Mouse (Mus musculus) spleen, postnatal 10 days (tissue): ENCODE results near the gene Ak4.
"Not testable (repeated sequence)": the region's sequence is repeated elsewhere in the genome, so short reads cannot be mapped to it uniquely, and the experiment has no call there.

ENCODE experiments used
- DNase-seq, 2 experiments: peaks; one replicate each; pipeline ENCODE4 v3.0.0; 2021 to 2022; ENCODE audit warnings: low spot score in 2 of 2

The Ak4 gene

DNA sequence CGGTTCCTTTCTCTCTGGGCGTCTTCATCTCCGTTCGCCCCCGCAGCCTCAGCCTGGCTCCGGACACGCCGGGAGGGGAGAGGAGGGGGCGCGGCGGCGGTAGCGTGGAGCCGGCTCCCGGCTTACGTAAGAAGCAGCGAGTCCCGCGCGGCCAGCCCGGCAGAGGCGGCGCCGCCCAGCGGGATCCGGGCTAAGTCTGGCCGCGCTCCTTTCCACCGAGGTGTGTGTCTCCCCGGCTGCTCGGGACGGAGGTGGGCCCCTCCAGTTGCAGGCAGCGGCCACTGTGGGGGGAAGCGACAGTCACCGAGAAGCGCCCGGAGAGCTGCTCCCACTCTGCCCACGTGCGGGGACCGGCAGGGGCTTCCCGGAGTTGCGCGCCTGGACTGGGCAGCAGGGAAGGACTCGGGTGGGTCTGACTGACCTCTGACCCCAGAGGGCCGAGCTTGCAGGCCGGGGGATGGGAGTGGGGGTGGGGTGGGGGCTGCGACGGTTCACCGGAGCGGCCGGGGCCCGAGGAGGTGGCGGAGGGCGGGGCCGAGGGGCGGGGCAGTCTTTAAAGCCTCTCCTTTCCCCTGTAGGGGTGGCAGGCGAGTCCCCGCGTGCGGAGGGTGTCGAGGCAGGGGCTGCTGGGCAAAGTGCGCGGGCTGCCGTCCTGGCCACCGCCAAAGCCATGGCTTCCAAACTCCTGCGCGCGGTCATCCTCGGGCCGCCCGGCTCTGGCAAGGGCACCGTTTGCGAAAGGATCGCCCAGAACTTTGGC, at the start of gene Ak4:
Ak4 (plus strand) TSS at position 127 of the 760 bp plus-strand sequence.
- peak; percentile 9 to 28 for DNase-seq

DNA sequence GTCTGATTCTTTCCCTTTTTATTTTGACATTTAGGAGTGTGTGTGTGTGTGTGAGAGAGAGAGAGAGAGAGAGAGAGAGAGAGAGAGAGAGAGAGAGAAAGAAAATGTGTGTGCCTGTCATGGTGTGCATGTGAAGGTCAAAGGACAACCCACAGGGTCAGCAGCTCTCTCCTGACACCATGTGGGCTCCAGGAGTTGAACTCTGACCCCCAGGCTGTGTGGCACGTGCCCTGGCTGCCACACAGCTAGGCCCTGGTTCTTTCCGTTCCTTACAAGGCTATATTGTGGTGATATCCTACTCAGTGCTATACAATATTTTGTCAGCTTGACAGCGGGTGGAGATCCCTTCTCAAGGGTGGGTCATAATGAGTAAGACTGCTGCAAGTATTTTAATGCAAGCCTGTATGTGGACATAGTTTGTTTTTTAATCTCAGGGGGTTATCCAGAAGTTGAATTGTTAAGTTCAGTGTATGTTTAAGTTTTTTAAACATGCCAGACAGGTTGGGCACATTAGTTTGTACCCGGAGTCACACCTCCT, 49.3 kb upstream of the Ak4 start:
- no peak for DNase-seq

DNA sequence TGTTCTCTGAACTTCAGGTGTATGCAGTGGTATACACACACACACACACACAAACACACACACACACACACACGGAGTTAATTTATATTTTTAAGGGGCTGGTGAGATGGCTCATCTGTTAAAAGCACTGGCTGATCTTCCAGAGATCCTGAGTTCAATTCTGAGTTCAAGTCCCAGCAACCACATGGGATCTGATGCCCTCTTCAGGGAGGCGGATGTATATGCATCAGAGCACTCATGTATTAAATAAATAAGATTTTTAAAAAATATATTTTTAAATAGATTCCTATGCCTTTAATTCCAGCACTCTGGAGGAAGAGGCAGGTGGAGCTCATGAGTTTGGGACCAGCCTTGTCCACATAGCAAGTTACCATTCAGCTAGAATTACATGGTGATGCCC, 46.8 kb upstream of the Ak4 start:
- no peak for DNase-seq

DNA sequence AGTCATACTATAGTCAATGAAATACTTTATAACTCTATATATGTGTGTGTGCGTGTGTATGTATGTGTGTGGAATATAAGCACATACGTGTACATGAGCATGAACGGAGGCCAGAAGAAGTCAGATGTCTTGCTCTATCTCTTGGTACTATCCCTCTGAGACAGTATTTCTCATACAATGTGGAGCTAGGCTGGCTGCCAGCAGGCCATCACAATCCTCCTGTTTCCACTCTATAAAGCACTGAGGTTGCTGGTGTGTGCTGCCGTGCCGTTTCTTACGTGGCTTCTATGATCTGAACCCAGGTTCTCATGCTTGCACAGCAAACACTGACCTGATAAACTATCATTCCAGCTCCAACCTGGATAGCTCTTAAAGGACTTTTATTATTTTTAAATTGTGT, 46.3 kb upstream of the Ak4 start:
- no peak for DNase-seq

DNA sequence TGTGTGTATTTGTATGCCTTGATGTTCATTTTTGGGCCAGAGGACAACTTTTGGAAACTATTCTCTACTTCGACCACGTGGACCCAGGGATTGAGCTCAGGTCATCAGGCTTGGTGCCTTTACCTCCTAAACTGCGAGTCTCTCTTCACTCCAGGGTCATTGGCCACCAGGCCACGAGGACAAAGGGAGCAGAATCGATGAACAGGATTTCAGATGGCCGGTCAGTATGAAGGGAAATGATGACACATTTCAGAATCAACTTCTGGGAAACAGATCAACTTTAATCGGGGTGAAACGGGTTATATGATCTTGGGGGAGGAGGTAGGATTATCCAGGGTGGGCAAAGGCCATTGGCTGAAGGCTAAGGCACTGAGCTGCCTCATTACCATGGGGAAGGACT, 45.0 kb upstream of the Ak4 start:
- no peak for DNase-seq

DNA sequence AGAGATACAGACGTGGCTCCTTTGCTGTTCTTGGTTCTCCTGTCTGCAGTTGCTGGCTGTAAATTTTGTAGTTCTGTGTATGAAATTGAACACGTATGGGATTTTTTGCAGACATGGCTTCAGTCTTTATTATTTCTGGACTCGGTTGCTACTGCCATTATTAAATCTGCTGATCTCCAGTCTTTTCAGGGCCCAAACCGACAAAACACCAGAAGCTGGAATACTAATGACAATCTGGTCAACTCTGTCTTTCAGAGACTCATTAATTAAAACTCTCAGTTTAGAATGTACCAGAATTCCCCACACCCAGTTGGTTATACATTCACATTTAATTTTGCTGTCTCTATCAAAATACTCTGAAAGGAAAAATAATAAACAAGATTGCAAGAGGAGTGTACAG, 42.2 kb upstream of the Ak4 start:
- DNase-seq, result no peak

DNA sequence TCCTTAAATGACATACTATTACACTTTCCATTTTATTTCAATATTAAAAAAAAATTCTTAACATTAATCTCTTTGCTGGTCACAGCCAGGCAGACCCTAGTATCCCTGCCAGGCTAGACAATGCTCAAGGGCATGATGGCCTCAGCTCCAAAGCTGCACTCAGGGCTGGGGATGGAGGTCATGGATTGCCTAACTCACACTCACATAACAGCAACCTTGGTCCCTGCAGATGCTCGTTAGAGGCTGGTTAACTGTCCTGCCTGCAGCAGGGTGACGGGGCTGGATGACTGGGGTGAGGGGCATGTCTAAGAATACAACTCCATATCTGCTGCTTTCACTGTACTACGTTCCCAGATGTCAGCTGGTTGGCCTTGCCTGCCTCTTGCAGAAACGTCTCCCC, 40.8 kb upstream of the Ak4 start:
- DNase-seq, result no peak

DNA sequence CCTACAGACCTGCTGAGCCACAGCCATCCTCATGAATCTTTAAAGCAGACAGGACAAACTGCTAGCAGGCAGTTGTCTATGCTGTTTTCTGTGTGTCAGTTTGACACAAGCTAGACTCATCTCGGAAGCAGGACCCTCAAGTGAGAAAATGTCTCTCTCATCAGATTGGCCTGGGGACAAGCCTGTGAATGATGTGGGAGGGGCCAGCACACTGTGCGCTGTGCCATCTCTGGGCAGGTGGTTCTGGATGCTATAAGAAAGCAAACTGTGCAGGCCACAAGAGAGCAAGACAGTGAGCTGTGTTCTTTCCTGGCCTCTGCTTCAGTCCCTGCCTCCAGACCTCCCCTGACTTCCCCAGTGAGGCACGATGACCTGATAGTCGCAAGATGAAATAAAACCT, 40.3 kb upstream of the Ak4 start:
- no peak for DNase-seq

DNA sequence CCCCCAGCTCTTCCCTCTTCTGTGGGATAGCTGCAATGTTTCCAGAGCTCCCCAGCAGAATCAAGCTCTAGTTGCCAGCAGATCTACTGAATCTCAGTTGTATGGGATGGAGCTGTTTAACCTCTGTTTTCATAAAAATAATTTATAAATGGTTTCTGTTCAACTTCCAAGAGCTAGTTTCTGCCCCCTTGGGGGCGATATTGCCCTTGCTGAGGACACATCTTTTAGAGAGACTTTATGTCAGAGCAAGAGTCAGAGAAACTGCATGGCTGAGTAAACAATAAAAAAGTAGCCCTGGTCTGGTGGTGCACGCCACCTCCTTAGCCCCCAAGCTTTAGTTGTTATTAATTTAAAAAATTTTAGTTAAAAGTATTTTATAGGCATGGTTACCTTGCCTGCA, 34.1 kb upstream of the Ak4 start:
- no peak for DNase-seq

DNA sequence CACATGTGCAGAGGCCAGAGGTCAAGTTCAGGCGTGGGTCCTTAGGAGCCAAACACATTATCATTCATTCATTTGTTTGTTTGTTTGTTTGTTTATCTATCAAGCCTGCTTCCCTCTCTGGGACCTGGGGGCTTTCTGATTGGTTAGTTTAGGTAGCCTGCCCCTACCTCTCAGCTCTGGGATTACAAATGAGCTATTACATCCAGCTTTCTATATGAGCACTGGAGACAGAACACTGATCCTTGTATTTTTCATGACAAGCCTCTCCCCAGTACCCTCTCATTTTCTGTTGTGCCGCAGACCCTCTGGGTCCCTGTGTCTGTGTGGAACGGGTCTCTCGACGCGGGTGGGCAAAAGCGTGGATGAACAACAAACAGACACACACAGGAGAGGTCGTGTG, 30.8 kb upstream of the Ak4 start:
- DNase-seq, result no peak

DNA sequence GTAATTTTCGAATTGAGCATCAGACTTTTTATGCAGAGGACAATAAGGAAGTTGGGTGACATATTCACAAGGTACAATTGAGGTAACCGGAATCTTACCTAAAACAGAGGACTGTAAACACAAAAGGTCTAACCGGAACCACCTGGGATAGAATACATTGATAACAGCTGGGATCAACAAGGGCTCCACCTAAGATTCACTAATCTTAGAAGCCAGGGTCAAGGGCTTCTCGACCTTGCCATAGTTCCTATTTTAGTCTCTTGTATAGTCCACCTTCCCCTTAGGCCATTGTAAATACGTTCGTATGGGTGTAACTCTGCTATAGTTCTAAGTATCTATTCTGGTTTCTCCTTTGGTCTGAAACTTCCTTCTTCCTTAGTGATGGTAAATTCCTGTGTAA, 30.4 kb upstream of the Ak4 start:
- not testable (repeated sequence) for DNase-seq

DNA sequence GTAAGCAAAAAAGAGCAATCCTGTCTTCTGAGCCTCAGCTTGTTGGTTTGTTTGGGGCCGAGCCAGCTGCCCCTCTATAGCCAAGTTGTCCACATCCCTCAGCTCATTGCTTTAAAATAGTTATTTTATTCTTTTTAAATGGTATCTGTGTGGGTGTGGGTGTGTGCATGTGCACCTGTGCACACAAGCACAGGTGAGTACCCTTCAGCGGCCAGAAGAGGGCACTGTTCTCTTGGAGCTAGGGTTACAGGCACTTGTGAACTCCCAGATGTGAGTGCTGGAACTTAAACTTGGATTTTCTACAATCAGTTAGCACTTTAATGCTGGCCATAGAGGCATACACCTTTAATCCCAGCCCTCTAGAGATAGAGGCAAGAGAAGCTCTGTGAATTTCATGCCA, 26.8 kb upstream of the Ak4 start:
- peak; percentile 10 to 49 for DNase-seq

DNA sequence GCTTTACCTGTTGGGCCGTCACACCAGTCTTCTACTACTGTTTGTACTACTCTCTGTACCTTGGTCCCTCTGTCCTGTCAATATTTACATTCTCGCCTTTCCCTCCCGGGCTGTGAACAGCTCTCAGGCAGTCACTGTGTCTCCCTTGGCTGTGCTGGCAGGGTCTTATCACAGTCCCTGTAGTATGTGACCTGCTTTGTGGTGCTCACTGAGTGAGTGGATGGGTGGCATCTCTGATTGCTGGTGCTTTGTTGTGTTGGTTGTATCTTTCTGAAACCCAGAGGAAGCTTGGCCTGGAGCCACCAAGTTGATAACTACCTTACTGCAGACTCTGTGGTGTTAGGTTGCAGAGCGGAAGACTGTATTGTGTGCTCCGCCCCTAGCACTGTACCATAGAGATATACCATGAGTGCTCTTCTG, 25.8 kb upstream of the Ak4 start:
- peak in 1 of 2 experiments; percentile 17 for DNase-seq

DNA sequence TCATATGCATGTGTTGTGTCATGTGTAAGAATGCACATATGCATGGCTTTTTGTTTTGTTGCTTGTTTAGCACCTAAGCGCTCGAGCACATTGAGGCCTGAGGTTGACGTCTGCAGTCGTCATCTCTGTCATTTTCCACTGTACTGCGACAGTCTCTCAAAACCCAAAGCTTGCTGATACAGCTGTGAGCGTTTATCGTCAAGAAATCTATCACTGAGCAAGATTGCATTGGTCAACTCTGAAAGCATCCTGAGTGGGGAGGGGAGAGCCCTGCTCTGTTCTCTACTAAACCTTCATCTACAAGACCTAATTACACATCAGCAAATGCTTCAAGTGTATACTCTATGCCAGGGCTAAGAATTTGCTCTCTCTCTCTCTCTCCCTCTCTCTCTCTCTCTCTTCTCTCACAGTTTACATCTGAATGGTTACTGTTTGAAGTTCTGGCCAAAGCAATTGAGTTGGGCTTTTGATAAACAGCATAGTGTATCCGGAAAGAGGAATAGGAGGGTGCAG, 24.0 kb upstream of the Ak4 start:
- no peak for DNase-seq

DNA sequence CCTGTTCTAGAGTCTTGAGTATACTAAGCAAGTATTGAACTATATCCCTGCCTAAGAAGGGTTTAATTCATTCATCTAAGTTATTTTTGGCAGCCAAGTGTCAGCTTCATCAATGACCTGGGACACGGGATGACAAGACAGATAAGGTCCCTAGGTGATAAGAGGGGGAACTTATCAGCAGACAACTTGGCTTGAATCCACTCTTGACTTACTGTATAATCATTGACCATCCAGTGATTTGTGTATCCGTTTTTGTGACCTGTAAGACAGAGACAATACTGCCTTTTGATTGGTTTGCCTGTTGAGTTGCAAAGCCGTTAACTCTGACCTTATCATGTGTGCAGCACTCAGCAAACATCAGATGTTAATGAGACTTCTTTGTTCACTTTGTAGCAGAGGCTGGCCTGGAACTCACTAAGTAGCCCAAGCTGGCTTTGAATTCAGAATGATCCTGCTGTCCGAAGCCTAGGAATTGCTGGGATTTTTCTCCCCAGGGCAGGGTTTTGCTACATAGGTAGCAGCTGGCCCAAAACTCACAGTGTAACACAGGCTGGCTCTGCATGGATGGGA, 19.0 kb upstream of the Ak4 start:
- no peak for DNase-seq

DNA sequence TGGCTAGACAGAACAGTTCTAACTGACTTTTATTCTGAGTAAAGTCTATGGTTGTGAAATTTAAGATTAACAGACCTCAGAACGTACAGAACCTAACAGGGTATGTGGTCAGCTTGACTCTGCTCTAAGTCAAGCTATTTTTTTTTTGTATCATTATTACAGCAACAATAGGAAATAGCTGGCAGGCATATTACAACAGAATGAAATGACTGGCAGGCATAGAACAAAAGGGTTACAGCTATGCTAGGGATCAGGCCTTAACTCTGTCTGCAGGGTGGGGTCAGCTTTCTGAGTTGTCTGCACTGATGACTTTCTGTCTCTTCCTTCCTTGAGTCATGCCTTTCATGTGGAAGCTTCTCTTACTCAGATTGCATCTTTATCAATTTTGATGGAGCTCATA, 17.1 kb upstream of the Ak4 start:
- DNase-seq, result no peak

DNA sequence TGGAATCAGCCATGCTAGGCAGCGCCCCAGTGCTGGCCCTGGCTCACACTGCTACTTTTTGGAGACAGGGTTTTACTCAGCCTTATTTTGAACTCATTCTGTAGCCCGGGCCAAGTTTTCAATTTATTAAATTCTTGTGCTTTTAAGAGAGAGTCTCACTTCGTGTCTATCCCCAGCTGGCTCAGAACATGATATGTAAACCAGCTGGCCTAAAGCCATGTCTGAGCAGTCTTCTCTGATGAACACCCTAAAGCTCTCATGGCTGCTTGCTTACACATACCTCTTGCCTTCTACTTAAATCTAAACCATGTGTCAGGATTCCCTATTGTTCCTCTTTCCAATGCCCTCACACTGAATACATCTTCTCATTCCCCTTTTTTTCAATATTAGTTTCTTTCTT, 14.2 kb upstream of the Ak4 start:
- no peak for DNase-seq

DNA sequence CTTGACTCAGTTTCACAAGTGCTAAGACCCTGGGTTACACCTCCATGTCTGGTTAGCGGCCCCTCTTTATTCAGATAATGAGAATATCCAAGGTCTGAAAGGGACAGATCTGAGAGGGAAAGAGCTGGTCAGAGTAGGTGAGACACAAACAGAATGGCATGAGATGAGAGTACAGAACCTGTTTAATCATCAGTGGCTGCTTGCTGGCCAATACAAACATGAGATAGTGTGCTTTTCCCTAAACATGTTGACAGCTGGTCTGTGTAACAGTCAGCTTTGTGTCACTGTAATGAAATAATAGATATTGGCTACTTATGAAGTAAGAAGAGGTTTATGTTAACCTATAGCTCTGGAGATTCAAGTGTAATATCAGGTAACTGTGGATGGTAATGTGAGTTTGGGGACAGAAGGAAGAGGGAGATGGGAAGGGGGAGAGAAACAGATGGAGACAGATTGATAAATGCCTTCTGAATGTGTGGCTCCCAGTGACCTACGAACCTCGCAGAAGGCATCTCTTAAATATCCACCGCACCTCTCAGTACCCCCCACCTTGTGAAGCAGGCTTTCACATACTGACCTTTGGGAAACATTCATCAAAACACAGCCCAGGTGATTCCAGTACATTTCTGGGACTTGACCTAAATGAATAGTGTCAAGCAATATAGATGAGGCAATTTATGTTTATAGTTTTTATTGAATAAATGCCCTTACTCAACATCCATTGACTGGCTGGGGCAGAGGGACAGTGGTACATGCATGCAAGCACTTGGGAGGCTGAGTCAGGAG, 12.5 kb upstream of the Ak4 start:
- DNase-seq, result no peak

DNA sequence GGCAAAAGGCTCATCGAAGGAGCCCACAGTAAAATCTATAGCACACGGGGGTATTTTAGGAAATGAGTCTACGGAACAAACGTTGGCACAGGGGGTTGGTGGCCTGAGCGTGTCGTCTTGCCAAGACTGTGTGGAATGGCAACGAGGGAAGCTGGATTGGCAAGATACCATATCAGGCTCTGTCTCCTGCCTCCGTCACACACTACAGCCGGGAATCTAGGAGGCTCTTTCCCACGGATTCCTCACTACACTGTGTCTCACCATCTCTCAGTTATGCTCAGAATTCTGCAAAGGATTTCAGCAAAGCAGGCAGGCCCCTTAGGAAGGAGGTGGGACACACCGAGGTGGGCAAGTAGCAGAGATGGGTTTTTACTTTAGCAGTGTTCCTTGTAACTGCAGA, 2.1 kb upstream of the Ak4 start:
- no peak for DNase-seq

DNA sequence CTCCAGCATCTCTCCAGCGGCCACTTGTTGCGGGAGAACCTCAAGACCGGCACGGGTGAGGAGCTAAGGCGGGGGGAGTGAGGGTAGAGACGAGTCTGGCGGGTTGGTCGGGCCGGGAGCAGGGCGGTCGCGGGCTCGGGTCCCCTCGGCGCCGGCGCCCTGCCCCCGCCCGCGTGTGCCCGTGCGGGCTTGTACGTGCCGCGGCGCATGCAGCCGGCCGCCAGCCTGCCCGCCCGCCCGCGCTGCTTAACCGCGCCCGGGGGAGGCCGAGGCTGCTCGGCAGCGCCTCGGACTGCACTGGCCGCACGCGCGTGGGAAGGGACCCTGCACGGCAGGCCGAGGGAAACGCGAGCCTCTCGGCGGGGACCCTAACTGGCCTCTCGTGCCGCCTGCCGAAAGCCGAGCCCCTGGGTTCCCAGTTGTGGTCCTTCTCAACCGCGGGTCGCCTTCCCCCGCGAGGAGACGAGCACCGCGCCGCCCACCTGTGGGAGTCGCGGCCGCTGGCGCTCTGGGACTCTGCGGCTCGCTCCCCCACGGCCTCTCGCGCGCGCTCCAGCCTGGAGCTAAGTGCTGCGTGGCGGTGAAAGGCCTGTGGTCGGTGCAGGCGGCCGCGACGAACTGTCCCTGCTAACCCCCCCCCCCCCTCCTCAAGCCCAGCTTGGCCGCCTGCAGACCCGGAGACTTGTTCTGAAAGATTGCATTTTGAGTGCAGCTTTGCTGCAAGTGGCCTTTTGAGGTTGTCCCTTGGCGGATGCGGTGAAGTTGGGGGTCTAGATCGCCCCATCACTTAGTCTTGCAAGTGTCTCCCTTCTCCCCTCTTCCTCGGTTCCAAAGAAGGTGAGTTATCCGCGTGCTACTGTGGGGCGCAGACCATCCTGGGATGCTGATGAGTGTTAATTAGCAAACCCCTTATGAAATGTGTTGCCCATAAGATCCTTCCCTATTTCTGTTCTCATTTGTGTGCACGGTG, 1.1 kb downstream of the Ak4 start:
- DNase-seq, result no peak

DNA sequence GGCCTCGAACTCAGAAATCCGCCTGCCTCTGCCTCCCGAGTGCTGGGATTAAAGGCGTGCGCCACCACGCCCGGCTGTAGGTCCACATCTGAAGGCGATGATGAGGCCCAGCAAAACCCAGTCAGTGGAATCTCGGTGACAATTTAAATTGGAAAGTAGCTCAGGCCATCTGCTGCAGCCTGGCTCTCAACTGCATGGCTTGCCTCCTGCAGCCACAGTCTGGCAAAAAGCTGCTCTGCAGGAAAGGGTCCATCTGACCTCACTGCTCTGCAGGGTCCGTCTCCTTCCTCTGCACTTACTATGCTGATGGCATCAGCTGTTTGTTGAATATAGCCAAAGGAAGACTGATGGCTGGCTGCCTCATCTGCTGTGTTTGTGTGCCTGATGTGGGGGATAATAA, 3.9 kb downstream of the Ak4 start:
- DNase-seq, result no peak
